Comparison of ENCODE assay signal across 10 mouse cellular contexts in genomic region chr19:42384981-42385598, GRCm38 (mm10). TPM values are rescaled to one million over a fixed set of nuclear protein-coding genes. Genes with fewer than 3 reads are reported as not detected.
A peak's percentile ranks its signal among the peaks of the same experiment; 100 is the strongest.
DNase-seq lines count a peak whose midpoint lies in the region; ATAC-seq and TF ChIP-seq lines count a peak whose summit lies in the region.
"Had no signal": no experiment of that assay in that cellular context is flagged by ENCODE, and none has a peak within 500 bp of the region (broad histone marks: within the 10 kb centered on the region; RNA-seq: fewer than 3 reads in every experiment).

No protein-coding gene starts in this region.

- H3K4me1 ChIP-seq in ES-E14 (ENCODE audit: control insufficient read depth in 2 of 2, insufficient read depth in 2 of 2, low read length in 2 of 2, poor library complexity in 1 of 2) = peaks cover 0 to 22% of the 10 kb centered on the region in 2 experiments; a peak in 2 of 4 replicates
- peaks cover 26% of the 10 kb centered on the region for H3K4me1 ChIP-seq in forebrain, embryonic 10.5 days
- peaks cover 25% of the 10 kb centered on the region for H3K4me1 ChIP-seq in hindbrain, embryonic 14.5 days (replicated peaks; ENCODE audit: control insufficient read depth, insufficient read depth, low read length)
- H3K4me1 ChIP-seq in neural tube, embryonic 12.5 days = peaks cover 34% of the 10 kb centered on the region
- H3K4me1 ChIP-seq: liver, embryonic 12.5 days had no signal

- peak overlapping the region; percentile 34 for H3K4me2 ChIP-seq in hindbrain, embryonic 14.5 days (replicated peaks)
- peak overlapping the region; percentile 43 for H3K4me2 ChIP-seq in neural tube, embryonic 12.5 days (replicated peaks)
- H3K4me2 ChIP-seq: liver, embryonic 12.5 days had no signal

- peak overlapping the region; percentile 23; the same call in 1 of the 2 replicates for H3K27ac ChIP-seq in ES-E14 (ENCODE audit: insufficient read depth, low read depth, low read length, poor library complexity, severe bottlenecking)
- H3K27ac ChIP-seq in forebrain, embryonic 10.5 days = no peak overlapping the region
- peak overlapping the region; percentile 4; the same call in 1 of the 2 replicates for H3K27ac ChIP-seq in hindbrain, embryonic 14.5 days
- H3K27ac ChIP-seq in neural tube, embryonic 12.5 days = no peak overlapping the region
- H3K27ac ChIP-seq: liver, embryonic 12.5 days had no signal

- intact Hi-C loops in heart, postnatal 25 days (cut with DNase I) = no loop called here

- in situ Hi-C loops in ES-E14 (cut with MboI; ENCODE audit: low sequenced_read_pairs in 2 of 2, unreplicated experiment in 2 of 2) = no loop called here

- H3K27me3 ChIP-seq in forebrain, embryonic 10.5 days (ENCODE audit: poor library complexity, severe bottlenecking) = peaks cover 58% of the 10 kb centered on the region
- no peaks in the 10 kb centered on the region for H3K27me3 ChIP-seq in hindbrain, embryonic 14.5 days (ENCODE audit: control insufficient read depth, insufficient read depth, low read length)
- no peaks in the 10 kb centered on the region; the same call in 1 of the 2 replicates for H3K27me3 ChIP-seq in neural tube, embryonic 12.5 days (replicated peaks)

- WGBS in forebrain, embryonic 10.5 days = 13% methylated on average over 15 of the region's 15 CpGs
- WGBS in hindbrain, embryonic 14.5 days = 7% methylated on average over 15 of the region's 15 CpGs
- WGBS in neural tube, embryonic 12.5 days = 11% methylated on average over 15 of the region's 15 CpGs

- H3K4me3 ChIP-seq in ES-E14 (ENCODE audit: insufficient read depth in 1 of 2, low read depth in 1 of 2, low read length in 2 of 2, poor library complexity in 1 of 2, severe bottlenecking in 1 of 2) = peak overlapping the region; percentile 18 to 20; a peak in 3 of 4 replicates
- 0 out of 2 replicates have a peak overlapping the region, but pooled peaks have one; percentile 2 for H3K4me3 ChIP-seq in forebrain, embryonic 10.5 days
- 0 out of 2 replicates have a peak overlapping the region, but pooled peaks have one; percentile 4 for H3K4me3 ChIP-seq in hindbrain, embryonic 14.5 days (replicated peaks; ENCODE audit: low read length)
- H3K4me3 ChIP-seq in neural tube, embryonic 12.5 days = no peak overlapping the region
- H3K4me3 ChIP-seq: liver, embryonic 12.5 days had no signal

- DNase-seq in ES-E14 (ENCODE audit: low read depth, low spot score) = peak; percentile 55
- no peak for DNase-seq in forebrain, embryonic 10.5 days (ENCODE audit: extremely low spot score, low spot score)
- DNase-seq in hindbrain, embryonic 14.5 days (ENCODE audit: low spot score) = no peak
- DNase-seq in natural killer cell, adult 2 months (ENCODE audit: low spot score in 2 of 2) = no peak
- DNase-seq in heart, postnatal 25 days (ENCODE audit: low spot score) = no peak
- no peak for DNase-seq in layer of hippocampus, adult 9-11 months

- no peak for ATAC-seq in hindbrain, embryonic 14.5 days (ENCODE audit: low FRiP score)
- ATAC-seq in neural tube, embryonic 12.5 days (ENCODE audit: low FRiP score, low read depth) = peak; percentile 59; the same call in 1 of the 2 replicates
- ATAC-seq: inflammation-experienced regulatory T-cells, adult 6 months; liver, embryonic 12.5 days had no signal

- H3K9ac ChIP-seq in ES-E14 (ENCODE audit: insufficient read depth, low read depth, low read length, poor library complexity, severe bottlenecking) = no peak overlapping the region
- 0 out of 2 replicates have a peak overlapping the region, but pooled peaks have one; percentile 20 for H3K9ac ChIP-seq in hindbrain, embryonic 14.5 days
- H3K9ac ChIP-seq in neural tube, embryonic 12.5 days = no peak overlapping the region
- H3K9ac ChIP-seq: liver, embryonic 12.5 days had no signal

- H3K9me3 ChIP-seq in ES-E14 (ENCODE audit: control insufficient read depth, insufficient read depth, low read depth, low read length) = no peaks in the 10 kb centered on the region
- H3K9me3 ChIP-seq in forebrain, embryonic 10.5 days = no peaks in the 10 kb centered on the region
- no peaks in the 10 kb centered on the region for H3K9me3 ChIP-seq in hindbrain, embryonic 14.5 days (ENCODE audit: control insufficient read depth, low read length)
- no peaks in the 10 kb centered on the region for H3K9me3 ChIP-seq in neural tube, embryonic 12.5 days
- H3K9me3 ChIP-seq: liver, embryonic 12.5 days had no signal

- H3K36me3 ChIP-seq in ES-E14 (ENCODE audit: control insufficient read depth, insufficient read depth, low read length, poor library complexity, severe bottlenecking) = no peaks in the 10 kb centered on the region
- H3K36me3 ChIP-seq in forebrain, embryonic 10.5 days (replicated peaks) = no peaks in the 10 kb centered on the region
- no peaks in the 10 kb centered on the region for H3K36me3 ChIP-seq in hindbrain, embryonic 14.5 days (replicated peaks; ENCODE audit: control insufficient read depth, insufficient read depth)
- H3K36me3 ChIP-seq in neural tube, embryonic 12.5 days = no peaks in the 10 kb centered on the region
- H3K36me3 ChIP-seq: liver, embryonic 12.5 days had no signal

TF ChIP-seq in ES-E14, 5 proteins besides CTCF, POLR2A, EP300 and RAD21:
- TF ChIP-seq CHD2 (IDR thresholded peaks at IDR 0.05; ENCODE audit: low read depth, low read length) (no peak), MAFK (IDR thresholded peaks at IDR 0.05; ENCODE audit: insufficient read depth, low read depth, low read length) (no peak), ZNF384 (IDR thresholded peaks at IDR 0.05; ENCODE audit: low read depth, low read length) (no peak), HCFC1 (IDR thresholded peaks at IDR 0.05; ENCODE audit: borderline replicate concordance, insufficient read depth, low read length) (no peak), ZC3H11A (IDR thresholded peaks at IDR 0.05; ENCODE audit: borderline replicate concordance, low read depth, low read length) (no peak)

RNA-seq across cellular contexts. Expression of gene Crtac1, which starts 46.5 kb away (rescaled TPM):
- total RNA-seq in ES-E14 (2012; rRNA removed) = 2.0 and 3.4 TPM in 2 replicates
- polyA plus RNA-seq in forebrain, embryonic 10.5 days (2016; fragmentation: Nextera tagmentation; extraction: Ambion mirVana) = 8.6 and 9.5 TPM in 2 replicates
- polyA plus RNA-seq in hindbrain, embryonic 14.5 days (2014; fragmentation: Nextera tagmentation; extraction: Ambion mirVana) = 42.2 and 43.8 TPM in 2 replicates
- 42.1 and 44.0 TPM in 2 replicates for polyA plus RNA-seq in neural tube, embryonic 12.5 days (2016; fragmentation: Nextera tagmentation; extraction: Ambion mirVana)
- total RNA-seq in heart, postnatal 25 days (2021) = under 1 TPM in 1 of 2 experiments, not detected in 1; 0.10 TPM
- total RNA-seq: CH12.LX had no signal
- polyA plus RNA-seq: inflammation-experienced regulatory T-cells, adult 6 months; liver, embryonic 12.5 days had no signal

Comparison
In these comparisons a context has a peak if more than half of its experiments do, and no peak if none do; other contexts are left out.
1. H3K27ac ChIP-seq: peak in ES-E14 (single experiment) and hindbrain, embryonic 14.5 days (single experiment); none in forebrain, embryonic 10.5 days (single experiment) and neural tube, embryonic 12.5 days (single experiment).